Mouse (Mus musculus): ENCODE data around the gene Mrpl18. TPM values are rescaled to one million over a fixed set of nuclear protein-coding genes. Genes with fewer than 3 reads are reported as not detected.
"Not testable (repeated sequence)": the region's sequence is repeated elsewhere in the genome, so short reads cannot be mapped to it uniquely, and the experiment has no call there.

Gene Mrpl18
- polyA plus RNA-seq, 1 experiment from 2014 or later = 208 TPM

- Histone ChIP-seq H3K4me1 (0 out of 2 replicates have a peak, but pooled peaks cover 5% of the 10 kb centered on the region), H3K27ac (no peak overlapping the region), H3K4me3 (no peak overlapping the region), H3K36me3 (peaks cover 46% of the 10 kb centered on the region), H3K9me3 (no peaks in the 10 kb centered on the region), H3K27me3 (ENCODE audit: insufficient read depth, poor library complexity, severe bottlenecking) (no peaks in the 10 kb centered on the region)
- DNase-seq (ENCODE audit: low spot score) = no peak
- 79% methylated on average over 1 of the region's 1 CpGs for WGBS
Observed at GRCm38 (mm10) chr17:12904349-12904748, 11.8 kb downstream of the Mrpl18 start.

- peaks cover 50% of the 10 kb centered on the region for H3K36me3 ChIP-seq
Observed at GRCm38 (mm10) chr17:12903372-12904333, 12.5 kb downstream of the Mrpl18 start.

GRCm38 (mm10) chr17:12902291-12902690 lies 13.9 kb downstream of the Mrpl18 start:
- H3K9me3 ChIP-seq = no peaks in the 10 kb centered on the region
- H3K4me3 ChIP-seq = no peak overlapping the region
- WGBS = 94% methylated on average over 6 of the region's 6 CpGs
- 0 out of 2 replicates have a peak, but pooled peaks cover 5% of the 10 kb centered on the region for H3K4me1 ChIP-seq
- no peaks in the 10 kb centered on the region for H3K27me3 ChIP-seq (ENCODE audit: insufficient read depth, poor library complexity, severe bottlenecking)
- DNase-seq (ENCODE audit: low spot score) = no peak
- H3K36me3 ChIP-seq = peaks cover 54% of the 10 kb centered on the region
- H3K27ac ChIP-seq = no peak overlapping the region

More at GRCm38 (mm10) chr17:12903372-12904333, 12.5 kb downstream of the Mrpl18 start:
- 0 out of 2 replicates have a peak, but pooled peaks cover 5% of the 10 kb centered on the region for H3K4me1 ChIP-seq
- DNase-seq (ENCODE audit: low spot score) = no peak
- H3K27me3 ChIP-seq (ENCODE audit: insufficient read depth, poor library complexity, severe bottlenecking) = no peaks in the 10 kb centered on the region
- 68% methylated on average over 11 of the region's 12 CpGs for WGBS
- no peak overlapping the region for H3K27ac ChIP-seq
- H3K9me3 ChIP-seq = no peaks in the 10 kb centered on the region
- no peak overlapping the region for H3K4me3 ChIP-seq

- Histone ChIP-seq H3K36me3 (peaks cover 58% of the 10 kb centered on the region), H3K27ac (0 out of 2 replicates have a peak overlapping the region, but pooled peaks have one; percentile 19)
- 55% methylated on average over 2 of the region's 2 CpGs for WGBS
- H3K4me1 ChIP-seq; H3K4me3 ChIP-seq; H3K9me3 ChIP-seq; DNase-seq (ENCODE audit: low spot score); H3K27me3 ChIP-seq (ENCODE audit: insufficient read depth, poor library complexity, severe bottlenecking): not testable (repeated sequence)
Observed at GRCm38 (mm10) chr17:12898607-12899006, 17.5 kb downstream of the Mrpl18 start.

GRCm38 (mm10) chr17:12897674-12898073 lies 18.5 kb downstream of the Mrpl18 start:
- no peaks in the 10 kb centered on the region for H3K9me3 ChIP-seq
- WGBS = 82% methylated on average over 5 of the region's 5 CpGs
- no peak for DNase-seq (ENCODE audit: low spot score)
- no peak overlapping the region for H3K4me3 ChIP-seq
- no peaks in the 10 kb centered on the region for H3K4me1 ChIP-seq
- peaks cover 53% of the 10 kb centered on the region for H3K36me3 ChIP-seq
- H3K27ac ChIP-seq = no peak overlapping the region
- no peaks in the 10 kb centered on the region for H3K27me3 ChIP-seq (ENCODE audit: insufficient read depth, poor library complexity, severe bottlenecking)

GRCm38 (mm10) chr17:12892033-12892432 lies 24.1 kb downstream of the Mrpl18 start:
- H3K4me1 ChIP-seq = peaks cover 10% of the 10 kb centered on the region
- peaks cover 36% of the 10 kb centered on the region for H3K36me3 ChIP-seq
- no peak overlapping the region for H3K27ac ChIP-seq
- no peaks in the 10 kb centered on the region for H3K27me3 ChIP-seq (ENCODE audit: insufficient read depth, poor library complexity, severe bottlenecking)
- WGBS = 87% methylated on average over 9 of the region's 9 CpGs
- H3K4me3 ChIP-seq = no peak overlapping the region
- no peak for DNase-seq (ENCODE audit: low spot score)
- H3K9me3 ChIP-seq = no peaks in the 10 kb centered on the region

GRCm38 (mm10) chr17:12891054-12891453 lies 25.1 kb downstream of the Mrpl18 start:
- WGBS = 85% methylated on average over 4 of the region's 4 CpGs

GRCm38 (mm10) chr17:12887021-12887775 lies 28.9 kb downstream of the Mrpl18 start:
- Histone ChIP-seq H3K4me1 (peaks cover 13% of the 10 kb centered on the region), H3K4me3 (no peak overlapping the region), H3K27me3 (ENCODE audit: insufficient read depth, poor library complexity, severe bottlenecking) (no peaks in the 10 kb centered on the region), H3K27ac (no peak overlapping the region), H3K9me3 (no peaks in the 10 kb centered on the region), H3K36me3 (peaks cover 19% of the 10 kb centered on the region)
- no peak for DNase-seq (ENCODE audit: low spot score)
- 73% methylated on average over 15 of the region's 15 CpGs for WGBS

More at GRCm38 (mm10) chr17:12891054-12891453, 25.1 kb downstream of the Mrpl18 start:
- Histone ChIP-seq H3K27ac (no peak overlapping the region), H3K36me3 (peaks cover 28% of the 10 kb centered on the region), H3K4me1 (peaks cover 10% of the 10 kb centered on the region), H3K9me3 (no peaks in the 10 kb centered on the region), H3K27me3 (ENCODE audit: insufficient read depth, poor library complexity, severe bottlenecking) (no peaks in the 10 kb centered on the region), H3K4me3 (no peak overlapping the region)
- DNase-seq (ENCODE audit: low spot score) = no peak

- DNase-seq (ENCODE audit: low spot score) = no peak
- no peaks in the 10 kb centered on the region for H3K9me3 ChIP-seq
- peaks cover 13% of the 10 kb centered on the region for H3K4me1 ChIP-seq
- peaks cover 16% of the 10 kb centered on the region for H3K36me3 ChIP-seq
- no peaks in the 10 kb centered on the region for H3K27me3 ChIP-seq (ENCODE audit: insufficient read depth, poor library complexity, severe bottlenecking)
- WGBS = 34% methylated on average over 6 of the region's 6 CpGs
- H3K27ac ChIP-seq = no peak overlapping the region
- no peak overlapping the region for H3K4me3 ChIP-seq
Observed at GRCm38 (mm10) chr17:12886620-12887019, 29.5 kb downstream of the Mrpl18 start.

- Histone ChIP-seq H3K36me3 (no peaks in the 10 kb centered on the region), H3K9me3 (no peaks in the 10 kb centered on the region), H3K4me1 (0 out of 2 replicates have a peak, but pooled peaks cover 3% of the 10 kb centered on the region), H3K27me3 (ENCODE audit: insufficient read depth, poor library complexity, severe bottlenecking) (0 out of 2 replicates have a peak, but pooled peaks cover 5% of the 10 kb centered on the region), H3K27ac (no peak overlapping the region), H3K4me3 (no peak overlapping the region)
- no peak for DNase-seq (ENCODE audit: low spot score)
- 73% methylated on average over 1 of the region's 1 CpGs for WGBS
Observed at GRCm38 (mm10) chr17:12881216-12881615, 34.9 kb downstream of the Mrpl18 start.

GRCm38 (mm10) chr17:12880178-12880577 lies 36.0 kb downstream of the Mrpl18 start:
- no peak overlapping the region for H3K27ac ChIP-seq
- no peaks in the 10 kb centered on the region for H3K9me3 ChIP-seq
- peak; percentile 83 for DNase-seq (ENCODE audit: low spot score)
- H3K36me3 ChIP-seq = no peaks in the 10 kb centered on the region
- H3K4me1 ChIP-seq = 0 out of 2 replicates have a peak, but pooled peaks cover 3% of the 10 kb centered on the region
- 0 out of 2 replicates have a peak, but pooled peaks cover 5% of the 10 kb centered on the region for H3K27me3 ChIP-seq (ENCODE audit: insufficient read depth, poor library complexity, severe bottlenecking)
- H3K4me3 ChIP-seq = peak overlapping the region; percentile 37; the same call in 1 of the 2 replicates
- 6% methylated on average over 14 of the region's 14 CpGs for WGBS

- Histone ChIP-seq H3K27ac (no peak within 1 kb of the TSS), H3K36me3 (no peaks in the 10 kb centered on the region), H3K27me3 (ENCODE audit: insufficient read depth, poor library complexity, severe bottlenecking) (peaks cover 20% of the 10 kb centered on the region; the same call in 1 of the 2 replicates), H3K9me3 (no peaks in the 10 kb centered on the region), H3K4me3 (no peak within 1 kb of the TSS), H3K4me1 (peaks cover 11% of the 10 kb centered on the region)
- 75% methylated on average over 5 of the region's 5 CpGs for WGBS
- no peak for DNase-seq (ENCODE audit: low spot score)
Observed at GRCm38 (mm10) chr17:12875734-12876133, 40.4 kb downstream of the Mrpl18 start, which contains the start of gene Mrgprh. Mrgprh (plus strand) TSS chr17:12876034.

Data from heart, embryonic 10.5 days (tissue).